Mouse (Mus musculus) G1E (cell line): ENCODE results near the gene Itfg1.

ENCODE experiments used
- CTCF ChIP-seq: IDR thresholded peaks from 2 replicates; pipeline ENCODE4 v1.5.1; 2012; ENCODE audit warnings: low read depth, low read length, inconsistent platforms, mixed read lengths
- GATA1 ChIP-seq: IDR thresholded peaks from 2 replicates; pipeline ENCODE4 v1.6.1; 2012; ENCODE audit warnings: borderline replicate concordance, low read length, inconsistent platforms, mixed read lengths
- GATA2 ChIP-seq: IDR thresholded peaks from 2 replicates; pipeline ENCODE4 v1.6.1; 2012; ENCODE audit warnings: low read depth, low read length, inconsistent platforms, borderline replicate concordance

DNA sequence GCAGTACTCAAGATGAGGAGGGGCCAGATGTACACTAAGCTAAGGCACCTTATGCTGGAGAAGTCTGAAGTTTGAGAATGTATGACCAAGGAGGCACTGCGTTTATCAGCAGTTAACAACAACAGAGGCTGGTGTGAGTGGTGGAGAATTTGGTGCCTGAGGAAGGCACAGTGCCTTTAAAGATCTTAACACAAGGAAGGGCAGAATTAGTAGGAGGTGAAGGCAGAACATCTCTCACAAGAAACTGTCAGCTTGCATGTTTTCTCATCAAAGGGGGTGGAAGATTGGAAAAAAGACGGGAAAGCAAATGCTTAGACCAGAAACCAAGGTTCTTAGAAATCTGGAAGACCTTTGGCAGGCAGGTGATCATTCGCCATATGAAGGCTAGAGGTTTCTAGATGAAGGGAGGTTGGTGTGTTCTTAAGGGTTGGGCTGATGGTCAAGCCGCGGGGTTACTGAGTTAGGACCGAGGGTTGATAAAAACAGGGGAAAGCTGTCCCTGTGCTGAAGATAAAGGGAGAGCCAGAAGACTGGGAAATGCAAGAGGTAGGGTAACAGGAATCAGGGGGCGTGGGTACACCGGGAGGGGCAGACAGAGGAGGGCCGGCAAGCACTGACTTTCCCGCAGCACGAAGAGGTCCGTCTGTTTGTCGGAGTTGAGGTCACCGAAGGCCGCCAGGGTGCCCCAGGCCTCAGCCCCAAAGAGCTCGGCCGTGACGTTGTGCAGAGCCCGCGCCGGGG lies 635 bp downstream of the Itfg1 start:
- TF ChIP-seq CTCF (no peak), GATA2 (no peak), GATA1 (no peak)
